Mouse (Mus musculus): Measurements from ENCODE around the gene Nmt1.
A peak's percentile ranks its signal among the peaks of the same experiment; 100 is the strongest.

The Nmt1 gene

DNA sequence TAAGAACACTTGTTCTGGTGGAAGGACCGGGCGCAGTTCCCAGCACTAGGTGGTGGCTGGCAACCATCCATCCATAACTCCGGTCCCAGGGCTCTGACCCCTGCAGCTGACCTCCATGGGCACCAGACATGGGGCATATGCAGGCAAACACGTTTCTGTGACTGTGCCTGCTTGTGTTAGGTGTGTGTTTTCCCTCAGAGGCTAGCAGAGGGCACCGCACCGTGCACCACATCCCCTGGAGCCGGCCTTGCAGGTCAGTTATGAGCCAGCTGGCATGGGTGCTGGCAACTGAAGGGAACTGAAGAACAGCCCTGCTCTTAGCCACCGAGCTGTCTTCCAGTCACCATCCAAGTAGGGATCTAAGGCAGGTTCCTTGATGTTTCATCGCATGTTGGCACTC is 22.2 kb downstream of the Nmt1 start:
- DNase-seq: no peak

- no peak for DNase-seq
Observed at GRCm38 (mm10) chr11:103051249-103051691, 23.3 kb downstream of the Nmt1 start.

DNA sequence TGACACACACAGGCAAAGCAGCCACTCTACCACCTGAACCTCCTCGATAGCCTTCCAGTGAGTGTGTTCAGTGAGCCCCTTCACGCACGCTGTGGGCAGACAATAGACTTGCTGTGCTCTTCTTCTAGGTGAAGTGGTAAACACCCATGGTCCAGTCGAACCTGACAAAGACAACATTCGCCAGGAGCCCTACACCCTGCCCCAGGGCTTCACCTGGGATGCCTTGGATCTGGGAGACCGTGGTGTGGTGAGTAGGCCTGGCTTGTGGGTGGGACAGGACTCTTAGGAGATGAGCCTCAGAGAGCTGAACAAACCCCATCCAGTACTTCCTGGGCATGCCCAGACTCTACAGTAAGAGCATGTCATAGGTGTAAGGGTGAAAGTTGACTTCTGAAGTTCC is 24.1 kb downstream of the Nmt1 start:
- no peak for DNase-seq

GRCm38 (mm10) chr11:103053191-103054076 is 25.4 kb downstream of the Nmt1 start:
- no peak for DNase-seq

DNA sequence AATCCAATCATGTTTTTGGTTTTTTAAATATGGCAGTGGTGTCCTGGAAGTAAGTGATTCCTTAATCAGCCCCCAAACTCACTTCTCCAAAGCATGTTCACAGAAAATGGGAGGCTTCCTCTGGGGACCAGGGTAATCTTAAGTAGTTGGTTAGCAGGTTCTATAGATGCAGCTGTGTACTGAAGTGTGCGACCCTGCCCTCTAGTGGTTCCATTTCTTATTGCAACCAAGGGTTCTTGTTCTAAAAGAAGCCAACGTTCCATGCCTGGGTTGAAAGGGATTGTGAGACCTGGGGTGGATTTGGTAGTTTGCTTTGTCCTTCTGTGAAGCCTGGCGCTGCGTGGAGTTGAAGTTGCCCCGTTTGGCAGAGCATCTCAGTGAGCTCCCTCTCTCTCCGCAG is 26.8 kb downstream of the Nmt1 start:
- peak; percentile 79 for DNase-seq

DNA sequence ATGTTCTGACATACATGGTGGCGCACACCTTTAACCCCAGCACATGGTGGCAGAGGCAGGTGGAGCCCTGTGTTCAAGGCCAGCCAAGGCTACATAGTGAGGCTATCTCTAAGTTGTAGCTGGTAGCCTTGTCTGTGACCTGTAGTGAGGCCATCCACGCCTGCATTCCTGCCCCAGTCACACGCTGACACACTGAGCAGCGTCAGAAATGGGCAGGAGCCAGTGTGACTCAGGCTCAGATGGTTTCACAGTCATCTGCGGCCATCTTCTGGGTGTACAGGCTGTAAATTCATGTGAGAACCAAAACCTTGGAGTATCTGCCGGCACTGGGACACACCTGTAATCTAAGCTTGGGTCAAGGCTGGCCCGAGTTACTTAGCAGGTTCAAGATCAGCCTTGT is 28.6 kb downstream of the Nmt1 start:
- DNase-seq: no peak

GRCm38 (mm10) chr11:103058499-103059085 is 30.6 kb downstream of the Nmt1 start:
- DNase-seq: no peak

DNA sequence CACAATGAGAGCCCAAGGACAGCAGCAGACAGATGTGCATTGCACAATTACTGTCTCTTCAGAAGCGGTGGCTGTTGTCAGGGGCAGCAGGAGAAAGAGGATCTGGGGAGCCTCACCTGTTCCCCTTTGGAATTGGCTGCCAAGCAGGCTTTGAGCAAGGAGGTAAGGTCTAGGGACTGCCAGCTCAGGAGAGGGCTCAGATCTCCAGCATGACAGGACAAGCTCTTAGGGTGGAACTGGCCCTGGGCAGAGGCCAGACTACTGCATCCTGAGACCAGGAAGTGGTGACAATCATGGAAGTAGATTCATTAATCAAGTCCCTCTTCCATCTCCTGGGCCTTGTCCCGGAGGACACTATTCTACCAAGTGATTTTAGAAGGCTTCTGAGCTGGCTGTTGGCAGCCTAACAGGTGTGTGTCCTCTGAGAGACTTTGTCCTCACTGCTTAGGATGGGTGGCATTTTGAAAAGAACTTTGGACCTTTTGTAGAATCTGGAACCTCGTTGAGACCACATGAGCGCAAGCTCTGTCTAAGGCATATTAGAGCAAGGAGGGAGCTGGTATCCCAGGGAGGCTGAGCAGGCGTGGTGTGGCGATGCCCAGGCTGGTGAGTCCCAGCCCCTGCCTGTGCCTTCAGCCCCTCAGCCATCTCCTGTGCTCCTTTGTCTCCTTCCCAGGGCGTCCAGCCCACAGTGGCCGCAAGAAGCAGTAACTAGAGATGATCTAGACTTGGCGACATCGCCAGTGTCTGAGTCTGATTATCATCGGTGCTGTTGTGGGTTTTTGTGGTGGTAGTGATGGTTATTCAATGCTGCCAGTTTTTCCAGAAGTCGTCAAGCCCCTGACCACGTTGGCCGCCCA is 38.4 kb downstream of the Nmt1 start:
- DNase-seq: no peak

GRCm38 (mm10) chr11:103067051-103067361 is 39.0 kb downstream of the Nmt1 start:
- DNase-seq: no peak

DNA sequence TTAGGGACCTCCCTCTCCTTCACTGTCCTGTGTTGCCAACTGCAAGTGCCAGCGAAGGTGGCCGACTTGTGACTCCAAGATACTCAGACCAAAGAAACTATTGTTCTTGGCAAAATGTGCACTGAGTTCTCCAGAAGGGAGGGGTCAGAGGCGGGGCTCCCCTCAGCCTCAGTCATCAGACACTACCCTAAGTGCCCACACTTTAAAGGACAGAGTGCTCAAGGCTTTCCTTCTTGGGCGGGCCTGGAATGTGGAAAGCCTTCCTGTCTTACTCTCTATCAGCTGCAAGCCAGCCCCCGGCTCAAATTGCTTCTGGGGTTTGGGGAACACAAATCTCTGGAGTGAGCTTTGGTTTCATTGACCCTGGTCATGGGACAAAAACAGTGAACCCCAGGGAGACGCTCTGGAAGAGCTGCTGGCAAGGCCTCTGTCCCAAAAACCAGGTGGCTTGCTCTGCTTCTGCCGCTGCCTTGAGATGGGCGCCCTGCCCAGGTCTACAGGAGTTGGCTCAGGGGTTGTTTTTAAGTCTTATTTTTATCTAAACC is 39.5 kb downstream of the Nmt1 start:
- DNase-seq: no peak

DNA sequence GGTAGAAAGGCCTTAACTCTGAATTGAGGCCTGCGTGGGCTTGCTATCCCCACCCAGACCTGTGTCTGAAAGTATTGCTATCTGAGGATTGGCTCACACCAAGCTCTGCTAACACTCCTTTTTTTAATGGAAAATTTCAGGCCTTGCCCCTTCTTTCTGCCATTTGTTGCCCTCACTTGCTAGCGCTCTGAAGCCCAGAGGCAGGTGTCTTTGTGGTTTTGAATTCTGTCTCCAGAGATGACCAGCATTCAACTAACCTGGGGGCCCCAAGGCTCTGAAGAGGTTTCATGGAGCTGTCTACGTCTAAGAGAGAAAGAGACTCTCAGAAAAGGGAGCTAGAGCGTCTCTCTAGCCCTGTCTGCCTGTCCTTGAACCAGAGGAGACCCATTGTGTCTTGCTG is 40.3 kb downstream of the Nmt1 start:
- DNase-seq: no peak

GRCm38 (mm10) chr11:103068884-103069283 is 40.9 kb downstream of the Nmt1 start:
- no peak for DNase-seq

- no peak for DNase-seq
Observed at GRCm38 (mm10) chr11:103069731-103070130, 41.7 kb downstream of the Nmt1 start.

- DNase-seq: no peak
Observed at GRCm38 (mm10) chr11:103070322-103070880, 42.4 kb downstream of the Nmt1 start.

DNA sequence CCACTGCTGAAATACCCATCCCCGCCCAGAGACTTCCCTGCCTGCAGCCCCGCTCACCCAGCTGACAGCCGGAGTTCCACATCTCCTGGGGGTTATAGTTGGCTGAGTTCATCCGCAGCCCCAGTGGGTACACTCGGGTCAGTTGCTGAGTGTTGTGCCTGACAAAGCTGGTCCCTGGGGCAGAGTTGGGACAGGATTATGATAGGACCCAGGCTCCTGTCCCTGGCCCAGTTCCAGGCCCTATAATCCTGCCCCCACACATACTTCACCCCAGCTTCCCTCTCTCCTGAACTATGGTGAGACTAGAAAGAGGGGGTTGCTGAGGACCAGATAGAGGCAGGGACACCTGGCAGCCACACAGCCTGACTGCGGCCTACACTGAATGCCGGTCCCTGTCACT is 45.7 kb downstream of the Nmt1 start:
- no peak for DNase-seq

- DNase-seq: no peak
Observed at GRCm38 (mm10) chr11:103074121-103074650, 46.2 kb downstream of the Nmt1 start.

- DNase-seq: no peak
Observed at GRCm38 (mm10) chr11:103074796-103075323, 46.9 kb downstream of the Nmt1 start.

GRCm38 (mm10) chr11:103076010-103076409 is 48.0 kb downstream of the Nmt1 start:
- no peak for DNase-seq

DNA sequence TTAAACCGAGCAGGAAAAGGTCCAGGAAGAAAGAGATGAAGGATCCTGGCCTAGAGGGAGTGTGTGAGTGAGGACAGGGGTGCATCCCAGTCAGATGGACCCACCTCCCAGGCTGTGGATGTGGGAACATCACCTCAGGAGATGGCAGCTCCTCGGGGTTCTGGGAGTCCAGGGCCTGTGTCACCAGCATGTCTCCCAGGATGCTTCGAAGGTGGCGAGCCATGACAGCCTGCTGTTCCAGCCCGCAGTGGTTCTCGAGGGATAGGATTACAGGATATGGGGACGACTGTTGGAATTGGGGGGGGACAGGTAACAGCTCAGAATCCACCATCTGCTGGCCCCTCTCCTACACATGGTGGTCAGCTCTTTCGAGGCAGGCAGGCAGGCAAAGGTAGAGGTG is 48.6 kb downstream of the Nmt1 start:
- DNase-seq: no peak

GRCm38 (mm10) chr11:103078131-103078530 is 50.1 kb downstream of the Nmt1 start:
- DNase-seq: no peak

- peak; percentile 26 for DNase-seq
Observed at GRCm38 (mm10) chr11:103080323-103081091, 52.5 kb downstream of the Nmt1 start.

- DNase-seq: no peak
Observed at GRCm38 (mm10) chr11:103081631-103082030, 53.6 kb downstream of the Nmt1 start.
